Comparison of ENCODE assay signal across 30 mouse cellular contexts in genomic region chr2:93139476-93139875, GRCm38 (mm10).
"Had no signal": no experiment of that assay in that cellular context is flagged by ENCODE, and none has a peak within 500 bp of the region (broad histone marks: within the 10 kb centered on the region; RNA-seq: fewer than 3 reads in every experiment).

No protein-coding gene starts in this region.

- H3K9ac ChIP-seq: limb, embryonic 12.5 days; limb, embryonic 13.5 days; limb, embryonic 15.5 days; liver, embryonic 12.5 days; liver, embryonic 13.5 days; liver, embryonic 14.5 days; liver, embryonic 15.5 days; liver, postnatal 0 days; lung, embryonic 14.5 days; lung, embryonic 15.5 days; midbrain, embryonic 12.5 days; midbrain, embryonic 13.5 days; midbrain, embryonic 15.5 days had no signal

- H3K4me1 ChIP-seq: limb, embryonic 12.5 days; limb, embryonic 13.5 days; liver, embryonic 12.5 days; liver, embryonic 13.5 days; liver, embryonic 15.5 days; lung, embryonic 15.5 days; megakaryocyte, embryonic 14.5 days; midbrain, embryonic 12.5 days; midbrain, embryonic 15.5 days had no signal

- H3K27me3 ChIP-seq: limb, embryonic 12.5 days; limb, embryonic 13.5 days; limb, embryonic 15.5 days; liver, embryonic 12.5 days; liver, embryonic 13.5 days; liver, embryonic 15.5 days; lung, embryonic 15.5 days; midbrain, embryonic 12.5 days; midbrain, embryonic 13.5 days; midbrain, embryonic 15.5 days had no signal

- H3K9me3 ChIP-seq: limb, embryonic 10.5 days; limb, embryonic 12.5 days; limb, embryonic 13.5 days; limb, embryonic 15.5 days; liver, embryonic 12.5 days; liver, embryonic 13.5 days; liver, embryonic 15.5 days; lung, embryonic 15.5 days; megakaryocyte, embryonic 14.5 days; midbrain, embryonic 10.5 days; midbrain, embryonic 12.5 days; midbrain, embryonic 13.5 days; midbrain, embryonic 15.5 days had no signal

- DNase-seq: left cerebral cortex, postnatal 4 days; liver; liver, embryonic 13.5 days; liver, postnatal 0 days; lung, adult 18-20 months; lung, adult 2 months; lung, embryonic 14.5 days; lung, postnatal 10 days; lung, postnatal 14 days; lung, postnatal 36 days; lung, postnatal 4 days; midbrain, embryonic 14.5 days had no signal

- H3K27ac ChIP-seq: left cerebral cortex, adult 2 months; limb, embryonic 10.5 days; limb, embryonic 12.5 days; limb, embryonic 13.5 days; limb, embryonic 15.5 days; liver, embryonic 12.5 days; liver, embryonic 13.5 days; liver, embryonic 14.5 days; liver, embryonic 15.5 days; lung, embryonic 15.5 days; macrophage; midbrain, embryonic 10.5 days; midbrain, embryonic 12.5 days; midbrain, embryonic 13.5 days; midbrain, embryonic 15.5 days had no signal

- H3K4me3 ChIP-seq: left cerebral cortex, adult 2 months; limb, embryonic 10.5 days; limb, embryonic 12.5 days; limb, embryonic 13.5 days; limb, embryonic 15.5 days; liver, embryonic 12.5 days; liver, embryonic 13.5 days; liver, embryonic 15.5 days; lung, embryonic 15.5 days; megakaryocyte, embryonic 14.5 days; midbrain, embryonic 10.5 days; midbrain, embryonic 12.5 days; midbrain, embryonic 13.5 days; midbrain, embryonic 15.5 days; myocyte had no signal

- H3K36me3 ChIP-seq: limb, embryonic 10.5 days; limb, embryonic 12.5 days; limb, embryonic 13.5 days; limb, embryonic 15.5 days; liver, embryonic 12.5 days; liver, embryonic 13.5 days; liver, embryonic 15.5 days; lung, embryonic 15.5 days; midbrain, embryonic 10.5 days; midbrain, embryonic 12.5 days; midbrain, embryonic 13.5 days; midbrain, embryonic 15.5 days had no signal

- H3K4me2 ChIP-seq: limb, embryonic 12.5 days; limb, embryonic 13.5 days; limb, embryonic 15.5 days; liver, embryonic 11.5 days; liver, embryonic 12.5 days; liver, embryonic 13.5 days; liver, embryonic 15.5 days; lung, embryonic 14.5 days; lung, embryonic 15.5 days; midbrain, embryonic 11.5 days; midbrain, embryonic 12.5 days; midbrain, embryonic 13.5 days; midbrain, embryonic 15.5 days had no signal
